Mouse (Mus musculus) kidney, embryonic 16.5 days (tissue): ENCODE data around the gene Zmat5. TPM values are rescaled to one million over a fixed set of nuclear protein-coding genes. Genes with fewer than 3 reads are reported as not detected.

Experiments
- ATAC-seq: fragments of 200-750 bp; cut with Nextera tagmentation; 2 replicates; pipeline ENCODE4 v1.8.0; 2017; ENCODE audit warnings: moderate TSS enrichment; ENCODE audit not compliant: low FRiP score, low TSS enrichment
- H3K27ac ChIP-seq: fragments of 300-500 bp; sonication (generic); 2 replicates; pipeline ENCODE4 v1.5.1; 2014; ENCODE audit warnings: low read length
- H3K27me3 ChIP-seq: fragments of 300-500 bp; sonication (generic); 2 replicates; pipeline ENCODE4 v1.6.1; 2014; ENCODE audit warnings: low read length, control low read depth, mixed read lengths; ENCODE audit not compliant: insufficient read depth
- H3K36me3 ChIP-seq: fragments of 300-500 bp; sonication (generic); 2 replicates; pipeline ENCODE4 v1.6.1; 2014; ENCODE audit warnings: low read length, control low read depth, mixed read lengths; ENCODE audit not compliant: insufficient read depth
- H3K4me1 ChIP-seq: fragments of 300-500 bp; sonication (generic); 2 replicates; pipeline ENCODE4 v1.6.1; 2014; ENCODE audit warnings: low read length, control low read depth, mixed read lengths; ENCODE audit not compliant: insufficient read depth
- H3K4me2 ChIP-seq: fragments of 300-500 bp; sonication (generic); replicated peaks from 2 replicates; pipeline ENCODE4 v1.6.1; 2014; ENCODE audit warnings: low read depth, low read length
- H3K4me3 ChIP-seq: fragments of 300-500 bp; sonication (generic); 2 replicates; pipeline ENCODE4 v1.5.1; 2014; ENCODE audit warnings: mild to moderate bottlenecking, low read length
- H3K9ac ChIP-seq: fragments of 300-500 bp; sonication (generic); replicated peaks from 2 replicates; pipeline ENCODE4 v1.6.1; 2014; ENCODE audit warnings: low read length
- H3K9me3 ChIP-seq: fragments of 300-500 bp; sonication (generic); 2 replicates; pipeline ENCODE4 v1.6.1; 2016; ENCODE audit warnings: low read length, control low read depth
- WGBS: fragments of 180-500 bp; shearing (Covaris S2); extraction: QIAGEN DNeasy Blood & Tissue Kit; methylation state at CpG from one replicate; pipeline ENCODE4 v1.1.7; 2014; 5-methylcytosine and 5-hydroxymethylcytosine counted together
- polyA plus RNA-seq: library from polyadenylated mRNA; unstranded; fragments of >200 nt; fragmentation: Nextera tagmentation; extraction: Ambion mirVana; gene quantifications from 2 replicates; pipeline ENCODE4 v1.2.1, GENCODE M21; 2015

Zmat5 gene
- polyA plus RNA-seq, result 70.9 and 71.8 TPM in 2 replicates

- peak; percentile 99 for ATAC-seq
- under 1% methylated on average over 47 of the region's 47 CpGs for WGBS
These were observed at the start of gene Zmat5, which contains the start of gene Uqcr10 for GRCm38 (mm10) chr11:4704072-4704964. Gene Zmat5 (plus strand): TSS chr11:4704678. Gene Uqcr10 (minus strand): TSS chr11:4704342.

GRCm38 (mm10) chr11:4659818-4660217 is 44.7 kb upstream of the Zmat5 start:
- Histone ChIP-seq H3K4me3 (no peak overlapping the region), H3K27ac (no peak overlapping the region), H3K27me3 (no peaks in the 10 kb centered on the region), H3K36me3 (peaks cover 35% of the 10 kb centered on the region), H3K4me2 (no peak overlapping the region), H3K4me1 (no peaks in the 10 kb centered on the region), H3K9ac (no peak overlapping the region), H3K9me3 (no peaks in the 10 kb centered on the region)
- no peak for ATAC-seq
- 88% methylated on average over 1 of the region's 1 CpGs for WGBS

More at GRCm38 (mm10) chr11:4704072-4704964, at the start of gene Zmat5, which contains the start of gene Uqcr10:
- Histone ChIP-seq H3K9ac (peak within 1 kb of the TSS; percentile 98), H3K4me1 (peaks cover 18% of the 10 kb centered on the region), H3K27ac (peak within 1 kb of the TSS; percentile 84), H3K9me3 (no peaks in the 10 kb centered on the region), H3K36me3 (peaks cover 16% of the 10 kb centered on the region), H3K4me2 (peak within 1 kb of the TSS; percentile 86), H3K4me3 (peak within 1 kb of the TSS; percentile 96), H3K27me3 (no peaks in the 10 kb centered on the region)

- no peak for ATAC-seq
- Histone ChIP-seq H3K36me3 (peaks cover 35% of the 10 kb centered on the region), H3K4me2 (no peak overlapping the region)
These were observed 44.0 kb upstream of the Zmat5 start for GRCm38 (mm10) chr11:4660309-4661025.

GRCm38 (mm10) chr11:4661324-4661723 is 43.2 kb upstream of the Zmat5 start:
- no peaks in the 10 kb centered on the region for H3K9me3 ChIP-seq
- no peaks in the 10 kb centered on the region for H3K4me1 ChIP-seq
- no peak for ATAC-seq
- no peak overlapping the region for H3K4me2 ChIP-seq
- H3K27me3 ChIP-seq, result no peaks in the 10 kb centered on the region
- 86% methylated on average over 4 of the region's 4 CpGs for WGBS
- no peak overlapping the region for H3K27ac ChIP-seq
- peaks cover 35% of the 10 kb centered on the region for H3K36me3 ChIP-seq
- H3K4me3 ChIP-seq, result no peak overlapping the region
- no peak overlapping the region for H3K9ac ChIP-seq

More at GRCm38 (mm10) chr11:4660309-4661025, 44.0 kb upstream of the Zmat5 start:
- no peaks in the 10 kb centered on the region for H3K9me3 ChIP-seq
- H3K27ac ChIP-seq, result no peak overlapping the region
- H3K4me3 ChIP-seq, result no peak overlapping the region
- 87% methylated on average over 7 of the region's 7 CpGs for WGBS
- no peak overlapping the region for H3K9ac ChIP-seq
- H3K4me1 ChIP-seq, result no peaks in the 10 kb centered on the region
- H3K27me3 ChIP-seq, result no peaks in the 10 kb centered on the region

DNA sequence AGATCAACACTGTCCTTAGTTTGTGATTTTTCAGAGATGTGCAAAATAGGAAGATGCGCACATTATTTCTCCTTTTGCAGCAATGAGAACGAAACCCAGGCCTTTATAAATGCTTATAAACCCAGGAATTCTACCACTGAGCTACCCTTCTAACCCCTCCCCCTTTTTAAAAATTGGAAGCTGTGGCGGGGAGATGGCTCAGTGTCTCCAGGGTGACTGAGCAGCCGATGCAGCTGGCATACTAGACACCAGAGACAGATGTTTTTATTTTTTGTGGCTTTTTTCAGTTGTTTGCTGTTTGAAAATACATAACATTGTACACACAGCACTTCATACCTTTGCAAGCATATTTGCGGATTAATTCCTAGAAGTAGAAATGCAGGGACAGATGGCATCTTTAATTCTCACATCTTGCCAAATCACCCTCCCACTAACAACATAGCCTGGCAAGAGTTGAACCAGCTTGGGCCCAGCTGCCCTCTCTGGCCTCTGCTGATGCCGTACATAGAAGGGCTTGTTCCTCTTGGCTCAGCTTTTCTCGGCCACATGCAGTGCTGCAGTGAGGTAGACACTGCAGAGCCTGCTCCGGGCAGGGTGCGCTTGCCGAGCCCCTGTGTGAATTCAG is 42.5 kb upstream of the Zmat5 start:
- Histone ChIP-seq H3K9me3 (no peaks in the 10 kb centered on the region), H3K27ac (no peak overlapping the region), H3K36me3 (peaks cover 36% of the 10 kb centered on the region), H3K4me1 (no peaks in the 10 kb centered on the region), H3K4me3 (no peak overlapping the region), H3K9ac (no peak overlapping the region), H3K27me3 (no peaks in the 10 kb centered on the region), H3K4me2 (no peak overlapping the region)
- 88% methylated on average over 10 of the region's 10 CpGs for WGBS
- no peak for ATAC-seq

DNA sequence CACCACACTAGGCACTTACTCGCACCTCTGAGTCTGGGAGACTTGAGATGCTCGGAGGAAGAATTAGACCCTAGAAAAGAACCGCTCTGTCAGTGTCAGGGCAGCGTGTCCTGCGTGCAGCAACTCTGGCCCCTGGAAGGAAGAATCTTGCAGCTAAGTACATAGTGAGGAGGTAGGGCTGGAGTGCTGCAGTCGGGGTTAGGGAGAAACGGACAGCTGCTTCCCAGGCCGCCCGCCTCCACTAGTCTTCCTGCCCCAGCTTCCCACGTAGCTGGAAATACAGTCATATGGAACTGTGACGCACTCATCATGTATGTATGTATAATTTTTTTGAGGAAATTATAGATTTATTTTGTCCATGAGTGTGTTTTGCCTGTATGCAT is 42.0 kb upstream of the Zmat5 start:
- WGBS, result 89% methylated on average over 11 of the region's 11 CpGs

DNA sequence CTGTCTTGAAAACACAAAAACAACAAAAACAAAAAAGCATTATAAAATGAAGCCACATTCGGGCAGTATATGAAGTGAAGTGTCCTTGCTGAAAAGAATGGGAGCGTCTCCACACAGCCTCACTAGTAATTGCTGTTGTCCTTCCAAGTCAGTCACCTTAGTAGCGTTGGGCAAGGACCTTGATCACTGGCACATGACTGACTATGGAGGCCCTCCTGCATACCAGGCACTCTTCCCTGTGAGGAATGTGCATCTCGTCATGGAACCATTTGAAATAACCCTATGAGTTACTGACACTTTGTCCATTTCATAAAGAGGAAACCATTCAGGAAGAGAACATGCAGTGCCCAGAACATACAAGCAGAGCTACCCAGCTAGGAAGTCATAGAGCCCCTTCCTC is 32.7 kb upstream of the Zmat5 start:
- no peak for ATAC-seq
- H3K27me3 ChIP-seq, result no peaks in the 10 kb centered on the region
- no peak overlapping the region for H3K4me2 ChIP-seq
- 76% methylated on average over 4 of the region's 4 CpGs for WGBS
- H3K4me1 ChIP-seq, result no peaks in the 10 kb centered on the region
- peaks cover 35% of the 10 kb centered on the region for H3K36me3 ChIP-seq
- H3K9me3 ChIP-seq, result no peaks in the 10 kb centered on the region
- H3K4me3 ChIP-seq, result no peak overlapping the region
- no peak overlapping the region for H3K9ac ChIP-seq
- no peak overlapping the region for H3K27ac ChIP-seq

More for the DNA sequence above, 42.0 kb upstream of the Zmat5 start:
- H3K4me1 ChIP-seq, result no peaks in the 10 kb centered on the region
- ATAC-seq, result no peak
- H3K4me2 ChIP-seq, result no peak overlapping the region
- no peaks in the 10 kb centered on the region for H3K27me3 ChIP-seq
- no peak overlapping the region for H3K4me3 ChIP-seq
- H3K36me3 ChIP-seq, result peaks cover 41% of the 10 kb centered on the region
- H3K9ac ChIP-seq, result no peak overlapping the region
- no peak overlapping the region for H3K27ac ChIP-seq
- no peaks in the 10 kb centered on the region for H3K9me3 ChIP-seq

- H3K4me2 ChIP-seq, result no peak overlapping the region
- no peak for ATAC-seq
- 95% methylated on average over 1 of the region's 1 CpGs for WGBS
- no peaks in the 10 kb centered on the region for H3K27me3 ChIP-seq
- peaks cover 30% of the 10 kb centered on the region for H3K36me3 ChIP-seq
- H3K9me3 ChIP-seq, result no peaks in the 10 kb centered on the region
- H3K4me1 ChIP-seq, result no peaks in the 10 kb centered on the region
- H3K4me3 ChIP-seq, result no peak overlapping the region
- H3K9ac ChIP-seq, result no peak overlapping the region
- no peak overlapping the region for H3K27ac ChIP-seq
These were observed 29.9 kb upstream of the Zmat5 start for GRCm38 (mm10) chr11:4674593-4674992.

- H3K27ac ChIP-seq, result no peak overlapping the region
- peaks cover 35% of the 10 kb centered on the region for H3K36me3 ChIP-seq
- no peaks in the 10 kb centered on the region for H3K9me3 ChIP-seq
- H3K27me3 ChIP-seq, result no peaks in the 10 kb centered on the region
- H3K4me1 ChIP-seq, result no peaks in the 10 kb centered on the region
- WGBS, result 82% methylated on average over 6 of the region's 6 CpGs
- H3K4me2 ChIP-seq, result no peak overlapping the region
- ATAC-seq, result no peak
- no peak overlapping the region for H3K9ac ChIP-seq
- no peak overlapping the region for H3K4me3 ChIP-seq
These were observed 29.3 kb upstream of the Zmat5 start for GRCm38 (mm10) chr11:4675126-4675562.
